Mouse (Mus musculus): ENCODE measurements around the gene Dtx1.

Gene Dtx1

DNA sequence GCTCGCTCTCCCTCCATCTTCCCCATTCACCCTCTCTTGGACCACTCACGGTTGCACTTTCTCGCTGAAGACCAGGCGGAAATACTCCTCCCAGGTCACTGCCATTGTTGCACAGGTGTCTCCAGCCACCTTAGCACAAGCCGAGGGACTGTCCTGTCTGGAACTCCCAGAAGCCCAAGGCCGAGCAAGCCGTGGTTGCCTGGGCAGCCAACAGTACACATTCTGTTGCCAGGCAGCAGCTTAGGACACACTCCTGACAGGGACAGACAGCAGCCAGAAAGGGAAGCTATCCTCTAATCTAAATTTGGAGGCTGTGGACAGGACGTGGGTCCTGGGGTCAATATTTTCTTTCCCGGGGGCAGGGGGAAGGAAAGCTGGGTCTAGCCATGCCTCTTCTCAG is 77.6 kb downstream of the Dtx1 start, which contains the start of gene Cfap73:
TSS of gene Cfap73 (minus strand) at position 105 of the 400 bp plus-strand sequence.
- DNase-seq: no peak

DNA sequence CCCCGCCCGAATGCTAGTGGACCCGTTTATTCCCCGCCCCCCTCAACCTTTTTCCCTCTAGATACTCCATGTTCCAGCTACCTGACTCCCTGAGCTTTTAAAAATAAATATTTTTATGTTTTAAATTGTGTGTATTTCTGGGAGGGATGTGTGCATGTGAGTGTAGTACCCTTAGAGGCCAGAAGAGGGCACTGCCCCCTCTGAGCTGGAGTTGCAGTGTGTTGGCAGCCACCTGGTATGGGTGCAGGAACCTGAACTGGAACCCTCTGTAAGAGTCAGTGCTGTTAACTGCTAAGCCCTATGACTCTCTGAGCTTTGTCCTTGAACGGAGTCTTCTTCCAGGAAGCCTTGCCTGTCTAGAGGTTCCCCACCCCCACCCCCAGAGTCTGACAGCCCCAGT is 79.8 kb downstream of the Dtx1 start:
- DNase-seq: no peak

DNA sequence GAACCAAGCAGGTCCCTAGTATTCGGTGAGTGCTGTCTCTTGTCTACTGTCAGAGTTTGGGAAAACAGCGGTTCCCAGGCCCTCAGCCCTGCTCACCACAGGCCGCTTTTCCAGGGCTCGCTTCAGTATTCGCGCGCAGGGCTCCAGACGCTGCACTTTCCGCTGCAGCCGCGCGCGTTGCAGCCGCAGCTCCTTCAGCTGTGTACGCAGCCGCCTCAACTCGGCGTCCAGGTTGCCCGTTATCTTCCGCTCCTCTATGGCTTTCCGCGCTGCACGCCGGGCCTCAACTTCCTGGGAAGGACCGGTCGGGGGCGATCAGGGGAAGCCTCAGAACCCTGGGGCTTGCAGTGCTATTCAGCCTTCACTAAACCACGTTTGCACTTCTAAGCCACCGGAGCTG is 80.6 kb downstream of the Dtx1 start:
- DNase-seq: peak; percentile 51
